Mouse (Mus musculus) liver, adult (tissue): ENCODE data around the gene Ddx18.

Source experiments
- GATA4 ChIP-seq: IDR thresholded peaks from 2 replicates; pipeline ENCODE4 v1.6.1; 2014; ENCODE audit warnings: mild to moderate bottlenecking, low read length; ENCODE audit not compliant: insufficient replicate concordance

Gene Ddx18

GRCm38 (mm10) chr1:121548667-121549066 is 19.1 kb downstream of the Ddx18 start:
- TF ChIP-seq GATA4 = no peak

- no peak for TF ChIP-seq GATA4
Measured at GRCm38 (mm10) chr1:121546844-121547243, 20.9 kb downstream of the Ddx18 start.

- no peak for TF ChIP-seq GATA4
Measured at GRCm38 (mm10) chr1:121540361-121540760, 27.4 kb downstream of the Ddx18 start.

- no peak for TF ChIP-seq GATA4
Measured at GRCm38 (mm10) chr1:121531439-121531838, 36.4 kb downstream of the Ddx18 start.

- TF ChIP-seq GATA4 = no peak
Measured at GRCm38 (mm10) chr1:121529286-121529685, 38.5 kb downstream of the Ddx18 start.

- TF ChIP-seq GATA4 = no peak
Measured at GRCm38 (mm10) chr1:121528399-121528720, 39.4 kb downstream of the Ddx18 start, which contains the start of gene Htr5b. Htr5b (minus strand) TSS chr1:121528465.

GRCm38 (mm10) chr1:121527600-121528398 is 40.0 kb downstream of the Ddx18 start:
- TF ChIP-seq GATA4 = no peak

GRCm38 (mm10) chr1:121527061-121527460 is 40.7 kb downstream of the Ddx18 start:
- no peak for TF ChIP-seq GATA4

GRCm38 (mm10) chr1:121518609-121519008 is 49.2 kb downstream of the Ddx18 start:
- TF ChIP-seq GATA4 = no peak

GRCm38 (mm10) chr1:121511966-121512365 is 55.8 kb downstream of the Ddx18 start:
- TF ChIP-seq GATA4 = no peak

GRCm38 (mm10) chr1:121511186-121511585 is 56.6 kb downstream of the Ddx18 start:
- no peak for TF ChIP-seq GATA4

- no peak for TF ChIP-seq GATA4
Measured at GRCm38 (mm10) chr1:121510420-121511140, 57.2 kb downstream of the Ddx18 start.

GRCm38 (mm10) chr1:121508729-121509128 is 59.1 kb downstream of the Ddx18 start:
- no peak for TF ChIP-seq GATA4
